Mouse (Mus musculus) neural tube, embryonic 14.5 days (tissue): Measurements from ENCODE around the gene Tuba4a. TPM values are rescaled to one million over a fixed set of nuclear protein-coding genes. Genes with fewer than 3 reads are reported as not detected.
A peak's percentile ranks its signal among the peaks of the same experiment; 100 is the strongest.

Source experiments
- ATAC-seq: fragments of 200-750 bp; cut with Nextera tagmentation; 2 replicates; pipeline ENCODE4 v1.8.0; 2017; ENCODE audit warnings: low read depth, mild to moderate bottlenecking, moderate TSS enrichment, moderate library complexity
- H3K27ac ChIP-seq: fragments of 300-500 bp; sonication (generic); 2 replicates; pipeline ENCODE4 v1.5.1; 2014; ENCODE audit warnings: low read depth, mild to moderate bottlenecking, control low read depth, low read length, moderate library complexity, mixed read lengths
- H3K27me3 ChIP-seq: fragments of 300-500 bp; sonication (generic); 2 replicates; pipeline ENCODE4 v1.6.1; 2014; ENCODE audit warnings: low read length; ENCODE audit not compliant: control insufficient read depth, insufficient read depth
- H3K36me3 ChIP-seq: fragments of 300-500 bp; sonication (generic); 2 replicates; pipeline ENCODE4 v1.6.1; 2014; ENCODE audit warnings: low read length, mixed read lengths; ENCODE audit not compliant: control insufficient read depth, insufficient read depth
- H3K4me1 ChIP-seq: fragments of 300-500 bp; sonication (generic); 2 replicates; pipeline ENCODE4 v1.6.1; 2014; ENCODE audit warnings: low read length; ENCODE audit not compliant: control insufficient read depth, insufficient read depth
- H3K4me2 ChIP-seq: fragments of 300-500 bp; sonication (generic); 2 replicates; pipeline ENCODE4 v1.6.1; 2014; ENCODE audit warnings: mild to moderate bottlenecking, low read depth, low read length, control low read depth
- H3K4me3 ChIP-seq: fragments of 300-500 bp; sonication (generic); 2 replicates; pipeline ENCODE4 v1.5.1; 2014; ENCODE audit warnings: low read depth, low read length, control low read depth, mixed read lengths
- H3K9ac ChIP-seq: fragments of 300-500 bp; sonication (generic); replicated peaks from 2 replicates; pipeline ENCODE4 v1.6.1; 2014; ENCODE audit warnings: low read depth, mild to moderate bottlenecking, control low read depth, low read length, mixed read lengths
- H3K9me3 ChIP-seq: fragments of 300-500 bp; sonication (generic); 2 replicates; pipeline ENCODE4 v1.6.1; 2016; ENCODE audit warnings: low read length; ENCODE audit not compliant: control insufficient read depth
- WGBS: fragments of 180-500 bp; shearing (Covaris S2); extraction: QIAGEN DNeasy Blood & Tissue Kit; methylation state at CpG from one replicate; pipeline ENCODE4 v1.1.7; 2014; 5-methylcytosine and 5-hydroxymethylcytosine counted together
- polyA plus RNA-seq: library from polyadenylated mRNA; unstranded; fragments of >200 nt; fragmentation: Nextera tagmentation; extraction: Ambion mirVana; gene quantifications from 2 replicates; pipeline ENCODE4 v1.2.1, GENCODE M21; 2014

Tuba4a gene
- polyA plus RNA-seq, 1 experiment from 2014 or later, result 20.6 TPM

GRCm38 (mm10) chr1:75185495-75185894 is 34.2 kb downstream of the Tuba4a start:
- H3K4me2 ChIP-seq, result no peak overlapping the region
- no peak overlapping the region for H3K9ac ChIP-seq

DNA sequence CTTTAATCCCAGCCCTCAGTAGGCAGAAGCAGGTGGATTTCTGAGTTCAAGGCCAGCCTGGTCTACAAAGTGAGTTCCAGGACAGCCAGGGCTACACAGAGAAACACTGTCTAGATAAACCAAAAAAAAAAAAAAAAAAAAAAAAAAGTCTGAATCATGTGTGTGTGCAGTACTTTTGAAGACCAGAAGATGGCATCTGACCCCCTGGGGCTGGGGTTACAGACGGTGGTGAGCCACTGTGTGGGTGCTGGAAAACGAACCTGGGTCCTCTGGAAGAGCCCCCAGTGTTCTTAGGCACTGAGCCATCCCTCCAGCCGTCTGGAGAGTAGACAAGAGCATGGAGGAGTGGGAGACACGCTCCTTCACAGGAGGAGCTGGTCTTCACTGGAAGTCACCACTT is 37.5 kb downstream of the Tuba4a start:
- H3K4me2 ChIP-seq, result no peak overlapping the region
- no peak overlapping the region for H3K4me3 ChIP-seq
- H3K27ac ChIP-seq, result no peak overlapping the region
- no peaks in the 10 kb centered on the region for H3K27me3 ChIP-seq
- H3K36me3 ChIP-seq, result peaks cover 29% of the 10 kb centered on the region
- H3K9ac ChIP-seq, result no peak overlapping the region
- no peak for ATAC-seq
- peaks cover 15% of the 10 kb centered on the region; the same call in 1 of the 2 replicates for H3K4me1 ChIP-seq
- 70% methylated on average over 4 of the region's 4 CpGs for WGBS
- no peaks in the 10 kb centered on the region for H3K9me3 ChIP-seq

More at GRCm38 (mm10) chr1:75185495-75185894, 34.2 kb downstream of the Tuba4a start:
- H3K4me1 ChIP-seq, result peaks cover under 1% of the 10 kb centered on the region; the same call in 1 of the 2 replicates
- no peaks in the 10 kb centered on the region for H3K9me3 ChIP-seq
- H3K27ac ChIP-seq, result no peak overlapping the region
- no peaks in the 10 kb centered on the region for H3K27me3 ChIP-seq
- 96% methylated on average over 11 of the region's 11 CpGs for WGBS
- no peak for ATAC-seq
- H3K4me3 ChIP-seq, result no peak overlapping the region
- peaks cover 35% of the 10 kb centered on the region for H3K36me3 ChIP-seq

- WGBS, result 85% methylated on average over 4 of the region's 4 CpGs
Measured at GRCm38 (mm10) chr1:75181377-75181870, 38.2 kb downstream of the Tuba4a start.

GRCm38 (mm10) chr1:75180741-75181140 is 38.9 kb downstream of the Tuba4a start:
- H3K36me3 ChIP-seq, result peaks cover 25% of the 10 kb centered on the region
- no peak overlapping the region for H3K9ac ChIP-seq
- no peaks in the 10 kb centered on the region for H3K9me3 ChIP-seq
- H3K27me3 ChIP-seq, result no peaks in the 10 kb centered on the region
- peak overlapping the region; percentile 100 for H3K4me2 ChIP-seq
- H3K4me3 ChIP-seq, result 0 out of 2 replicates have a peak overlapping the region, but pooled peaks have one; percentile 55
- peaks cover 15% of the 10 kb centered on the region; the same call in 1 of the 2 replicates for H3K4me1 ChIP-seq
- peak; percentile 12; the same call in 1 of the 2 replicates for ATAC-seq
- H3K27ac ChIP-seq, result no peak overlapping the region
- WGBS, result 52% methylated on average over 6 of the region's 7 CpGs

More at GRCm38 (mm10) chr1:75181377-75181870, 38.2 kb downstream of the Tuba4a start:
- Histone ChIP-seq H3K9me3 (no peaks in the 10 kb centered on the region), H3K4me2 (no peak overlapping the region), H3K4me1 (peaks cover 15% of the 10 kb centered on the region; the same call in 1 of the 2 replicates), H3K27me3 (no peaks in the 10 kb centered on the region), H3K36me3 (peaks cover 29% of the 10 kb centered on the region), H3K27ac (no peak overlapping the region), H3K9ac (no peak overlapping the region), H3K4me3 (no peak overlapping the region)
- ATAC-seq, result no peak

DNA sequence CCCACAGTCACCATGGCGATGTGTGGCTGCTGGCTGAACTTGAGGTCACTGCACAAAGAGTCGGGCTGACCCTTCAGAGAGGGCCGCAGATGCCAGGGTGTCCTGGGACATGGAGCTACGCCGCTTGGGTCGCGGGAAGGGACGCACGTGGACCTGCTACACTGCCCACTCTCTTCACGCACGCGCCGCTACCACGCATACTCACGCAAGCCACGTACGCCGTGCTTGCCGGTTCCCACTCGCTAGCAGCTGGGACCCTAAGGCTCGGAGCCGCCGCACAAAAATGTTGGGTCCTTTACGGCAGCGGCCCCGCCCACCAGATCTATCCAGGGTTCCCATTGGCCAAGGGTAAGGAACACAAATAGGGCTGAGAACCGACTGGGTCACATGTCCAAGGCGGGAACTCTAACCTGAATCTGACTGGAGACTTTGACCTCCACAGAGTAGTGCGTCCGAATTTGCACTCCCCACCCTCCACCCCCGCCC is 39.5 kb downstream of the Tuba4a start, which contains the start of gene Abcb6:
Gene Abcb6, minus strand, starts transcription at position 288 of the 486 bp plus-strand sequence.
- H3K4me3 ChIP-seq, result peak within 1 kb of the TSS; percentile 55
- H3K27ac ChIP-seq, result peak within 1 kb of the TSS; percentile 52
- peaks cover 29% of the 10 kb centered on the region for H3K36me3 ChIP-seq
- H3K4me1 ChIP-seq, result peaks cover 15% of the 10 kb centered on the region; the same call in 1 of the 2 replicates
- H3K9me3 ChIP-seq, result no peaks in the 10 kb centered on the region
- peak; percentile 95 for ATAC-seq
- 0% methylated on average over 31 of the region's 31 CpGs for WGBS
- H3K9ac ChIP-seq, result peak within 1 kb of the TSS; percentile 67
- H3K27me3 ChIP-seq, result no peaks in the 10 kb centered on the region
- H3K4me2 ChIP-seq, result peak within 1 kb of the TSS; percentile 100

DNA sequence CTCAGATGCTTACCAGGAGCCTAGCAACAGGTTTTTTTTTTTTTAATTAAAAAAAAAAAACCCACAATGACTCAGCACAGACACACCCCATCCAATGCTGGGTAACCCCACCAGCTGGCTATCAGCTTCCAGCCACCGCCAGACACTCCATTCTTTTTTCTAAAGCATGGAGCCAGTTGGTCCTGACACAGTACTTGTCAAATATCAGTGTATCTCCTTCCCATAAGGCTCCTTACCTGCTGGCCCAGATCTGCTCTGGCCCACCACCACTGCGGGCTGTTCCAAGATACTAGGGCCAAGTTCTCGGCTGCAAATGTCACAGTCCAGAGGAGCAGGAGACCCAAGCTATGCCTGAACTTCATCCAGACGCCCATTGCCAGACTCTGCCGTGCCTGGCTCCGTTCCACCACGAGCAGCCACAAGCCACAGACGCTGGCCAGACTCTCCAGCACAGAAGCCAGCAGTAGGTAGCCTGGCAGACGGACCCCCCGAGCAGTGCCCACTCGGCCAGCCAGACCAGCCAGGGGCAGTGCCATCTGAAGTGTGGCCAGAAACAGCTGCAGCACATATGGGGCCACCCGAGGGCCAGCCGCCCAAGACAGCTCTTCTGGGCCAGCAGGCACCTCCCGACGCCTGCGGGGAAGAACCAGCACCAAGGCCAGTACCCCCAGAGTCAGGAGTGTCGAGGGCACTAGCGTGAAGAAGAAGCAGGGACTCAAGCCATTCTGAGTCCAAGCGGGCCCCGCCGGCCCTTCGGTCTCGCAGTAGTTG is 40.1 kb downstream of the Tuba4a start:
- Histone ChIP-seq H3K4me2 (peak overlapping the region; percentile 100), H3K9ac (peak overlapping the region; percentile 67), H3K4me1 (peaks cover 15% of the 10 kb centered on the region; the same call in 1 of the 2 replicates), H3K27ac (peak overlapping the region; percentile 52), H3K4me3 (peak overlapping the region; percentile 55), H3K27me3 (no peaks in the 10 kb centered on the region), H3K36me3 (peaks cover 32% of the 10 kb centered on the region), H3K9me3 (no peaks in the 10 kb centered on the region)
- peak; percentile 32 for ATAC-seq
- 9% methylated on average over 23 of the region's 23 CpGs for WGBS

DNA sequence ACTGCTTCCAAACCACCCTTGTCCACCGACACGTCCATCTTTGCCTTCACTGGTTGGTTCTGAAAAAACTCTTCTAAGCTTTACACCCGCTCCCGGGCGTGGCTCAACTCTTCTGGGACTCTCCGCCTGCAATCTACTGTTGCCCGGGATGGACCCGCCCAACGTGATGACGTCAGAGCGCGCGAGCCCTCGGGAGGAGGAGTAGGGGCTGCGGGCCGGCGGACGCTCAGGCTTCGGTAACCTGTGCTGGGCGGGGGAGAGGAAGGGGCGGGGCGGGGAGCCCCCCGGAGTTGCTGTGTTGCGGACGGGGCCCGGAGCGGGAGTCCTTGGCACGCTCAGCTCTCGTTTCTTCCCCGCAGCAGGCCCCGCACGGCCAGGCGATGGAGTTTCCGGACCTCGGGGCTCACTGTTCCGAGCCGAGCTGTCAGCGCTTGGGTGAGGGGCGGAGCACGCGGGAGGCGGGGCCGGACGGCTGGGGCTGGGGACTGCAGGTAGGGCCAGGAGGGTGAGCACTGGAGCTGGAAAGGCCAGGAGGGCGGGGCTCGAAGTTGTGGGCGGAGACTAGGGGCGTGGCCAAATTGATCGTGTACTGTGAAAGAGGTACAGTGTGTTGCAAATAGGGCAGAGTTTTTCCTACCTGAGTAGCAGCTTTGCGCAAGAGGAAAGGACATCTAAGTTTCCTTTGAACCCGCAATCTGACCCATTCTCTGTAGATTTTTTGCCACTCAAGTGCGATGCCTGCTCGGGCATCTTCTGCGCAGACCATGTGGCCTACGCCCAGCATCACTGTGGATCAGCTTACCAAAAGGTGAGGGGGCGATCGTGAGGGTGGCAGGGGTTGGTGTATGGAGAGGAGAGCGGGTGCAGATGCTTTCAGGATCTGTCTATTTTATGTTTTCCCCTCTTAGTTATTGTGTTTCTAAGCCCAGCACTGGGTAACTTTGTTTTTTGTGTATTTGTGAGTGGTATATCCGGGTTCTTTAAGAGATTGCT is 50.9 kb downstream of the Tuba4a start, which contains the start of gene Zfand2b:
Gene Zfand2b, plus strand, starts transcription at position 175 of the 993 bp plus-strand sequence.
- H3K9ac ChIP-seq, result peak within 1 kb of the TSS; percentile 58
- H3K36me3 ChIP-seq, result peaks cover 20% of the 10 kb centered on the region
- H3K27me3 ChIP-seq, result no peaks in the 10 kb centered on the region
- peak within 1 kb of the TSS; percentile 67 for H3K4me3 ChIP-seq
- peak within 1 kb of the TSS; percentile 81 for H3K27ac ChIP-seq
- H3K9me3 ChIP-seq, result no peaks in the 10 kb centered on the region
- ATAC-seq, result peak; percentile 97
- H3K4me2 ChIP-seq, result peak within 1 kb of the TSS; percentile 59
- 1% methylated on average over 57 of the region's 59 CpGs for WGBS
- peaks cover 6% of the 10 kb centered on the region; the same call in 1 of the 2 replicates for H3K4me1 ChIP-seq

DNA sequence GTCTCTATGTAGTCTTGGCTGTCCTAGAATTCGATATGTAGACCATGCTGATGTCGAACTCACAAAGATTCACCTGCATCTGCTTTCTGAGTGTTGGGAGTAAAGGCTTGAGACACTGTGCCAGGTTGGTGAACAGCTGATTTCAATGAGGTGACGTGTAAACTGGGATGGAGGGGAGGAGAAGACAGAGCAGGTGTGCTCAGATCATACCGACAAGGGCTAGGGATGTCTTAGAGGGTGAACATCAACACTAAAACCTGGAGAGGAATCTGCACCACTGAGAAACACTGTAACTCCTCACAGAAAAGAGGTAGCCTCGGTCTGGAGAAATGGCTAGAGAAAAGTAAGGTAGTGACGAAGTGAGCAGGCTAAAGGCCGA is 51.6 kb downstream of the Tuba4a start:
- WGBS, result 11% methylated on average over 7 of the region's 7 CpGs
- ATAC-seq, result peak; percentile 35; the same call in 1 of the 2 replicates
- H3K4me1 ChIP-seq, result peaks cover 6% of the 10 kb centered on the region; the same call in 1 of the 2 replicates
- H3K27ac ChIP-seq, result no peak overlapping the region; the same call in 1 of the 2 replicates
- H3K9me3 ChIP-seq, result no peaks in the 10 kb centered on the region
- peaks cover 14% of the 10 kb centered on the region for H3K36me3 ChIP-seq
- peak overlapping the region; percentile 59 for H3K4me2 ChIP-seq
- no peaks in the 10 kb centered on the region for H3K27me3 ChIP-seq
- H3K9ac ChIP-seq, result peak overlapping the region; percentile 1; the same call in 1 of the 2 replicates
- peak overlapping the region; percentile 67 for H3K4me3 ChIP-seq
